Mouse (Mus musculus): Measurements from ENCODE around the gene Adamts4. TPM values are rescaled to one million over a fixed set of nuclear protein-coding genes. Genes with fewer than 3 reads are reported as not detected.

Gene Adamts4
- polyA plus RNA-seq, 1 experiment from 2014 or later: 6.1 TPM

DNA sequence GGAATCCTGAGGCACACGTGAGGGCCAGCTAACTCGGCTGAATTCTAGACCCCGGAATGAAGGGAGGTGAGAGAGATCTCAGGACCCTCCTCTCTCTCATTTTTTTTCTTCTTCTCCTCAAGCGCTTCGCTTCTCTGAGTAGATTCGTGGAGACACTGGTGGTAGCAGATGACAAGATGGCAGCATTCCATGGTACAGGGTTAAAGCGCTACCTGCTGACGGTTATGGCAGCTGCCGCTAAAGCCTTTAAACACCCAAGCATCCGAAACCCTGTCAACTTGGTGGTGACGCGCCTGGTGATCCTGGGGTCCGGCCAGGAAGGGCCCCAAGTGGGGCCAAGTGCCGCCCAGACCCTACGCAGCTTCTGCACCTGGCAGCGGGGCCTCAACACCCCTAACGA lies 2.2 kb downstream of the Adamts4 start:
- Histone ChIP-seq H3K4me1 (ENCODE audit: control insufficient read depth, insufficient read depth, low read length) (peaks cover 12% of the 10 kb centered on the region), H3K4me3 (ENCODE audit: low read depth, low read length) (peak overlapping the region; percentile 34; the same call in 1 of the 2 replicates)
- DNase-seq (ENCODE audit: low spot score): no peak

DNA sequence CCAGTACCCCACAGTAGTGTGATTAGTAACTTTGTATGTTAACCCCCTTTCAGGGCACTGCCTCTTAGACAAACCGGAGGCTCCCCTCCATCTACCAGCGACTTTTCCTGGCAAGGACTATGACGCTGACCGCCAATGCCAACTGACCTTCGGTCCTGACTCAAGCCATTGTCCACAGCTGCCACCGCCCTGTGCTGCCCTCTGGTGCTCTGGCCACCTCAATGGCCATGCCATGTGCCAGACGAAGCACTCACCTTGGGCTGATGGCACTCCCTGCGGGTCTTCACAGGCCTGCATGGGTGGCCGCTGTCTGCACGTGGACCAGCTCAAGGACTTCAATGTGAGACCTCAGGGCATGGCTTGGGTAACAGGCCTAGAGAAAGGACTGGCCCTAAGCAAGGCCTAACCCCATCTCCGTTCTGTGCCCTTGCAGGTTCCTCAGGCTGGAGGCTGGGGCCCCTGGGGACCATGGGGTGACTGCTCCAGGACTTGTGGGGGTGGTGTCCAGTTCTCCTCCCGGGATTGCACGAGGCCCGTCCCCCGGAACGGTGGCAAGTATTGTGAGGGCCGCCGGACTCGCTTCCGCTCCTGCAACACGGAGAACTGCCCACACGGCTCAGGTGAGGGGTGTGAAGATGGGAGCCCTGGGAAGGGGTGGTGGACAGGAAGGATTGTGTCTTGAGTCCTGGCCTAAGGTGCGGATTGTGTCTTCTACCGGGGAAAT lies 6.0 kb downstream of the Adamts4 start:
- Histone ChIP-seq H3K27ac (replicated peaks; ENCODE audit: low read depth, low read length) (no peak overlapping the region), H3K4me3 (ENCODE audit: low read depth, low read length) (no peak overlapping the region), H3K36me3 (replicated peaks; ENCODE audit: control insufficient read depth, insufficient read depth, low read depth, low read length) (no peaks in the 10 kb centered on the region; the same call in 1 of the 2 replicates), H3K9ac (replicated peaks; ENCODE audit: low read length) (no peak overlapping the region), H3K4me2 (ENCODE audit: low read depth, low read length) (no peak overlapping the region), H3K27me3 (ENCODE audit: control insufficient read depth, insufficient read depth, low read length) (no peaks in the 10 kb centered on the region), H3K9me3 (replicated peaks; ENCODE audit: control insufficient read depth, low read length) (no peaks in the 10 kb centered on the region), H3K4me1 (ENCODE audit: control insufficient read depth, insufficient read depth, low read length) (peaks cover 4% of the 10 kb centered on the region)
- 92% methylated on average over 24 of the region's 24 CpGs for WGBS
- ATAC-seq (replicated peaks; ENCODE audit: insufficient number of reproducible peaks, low FRiP score, low TSS enrichment, low read depth): no peak
- no peak for DNase-seq (ENCODE audit: low spot score)

More for the DNA sequence above, 2.2 kb downstream of the Adamts4 start:
- no peak; the same call in 1 of the 2 replicates for ATAC-seq (replicated peaks; ENCODE audit: insufficient number of reproducible peaks, low FRiP score, low TSS enrichment, low read depth)
- H3K27ac ChIP-seq (replicated peaks; ENCODE audit: low read depth, low read length): peak overlapping the region; percentile 77
- H3K36me3 ChIP-seq (replicated peaks; ENCODE audit: control insufficient read depth, insufficient read depth, low read depth, low read length): no peaks in the 10 kb centered on the region; the same call in 1 of the 2 replicates
- H3K27me3 ChIP-seq (ENCODE audit: control insufficient read depth, insufficient read depth, low read length): no peaks in the 10 kb centered on the region
- 39% methylated on average over 17 of the region's 17 CpGs for WGBS
- H3K4me2 ChIP-seq (ENCODE audit: low read depth, low read length): peak overlapping the region; percentile 79
- peak overlapping the region; percentile 60 for H3K9ac ChIP-seq (replicated peaks; ENCODE audit: low read length)
- H3K9me3 ChIP-seq (replicated peaks; ENCODE audit: control insufficient read depth, low read length): no peaks in the 10 kb centered on the region

DNA sequence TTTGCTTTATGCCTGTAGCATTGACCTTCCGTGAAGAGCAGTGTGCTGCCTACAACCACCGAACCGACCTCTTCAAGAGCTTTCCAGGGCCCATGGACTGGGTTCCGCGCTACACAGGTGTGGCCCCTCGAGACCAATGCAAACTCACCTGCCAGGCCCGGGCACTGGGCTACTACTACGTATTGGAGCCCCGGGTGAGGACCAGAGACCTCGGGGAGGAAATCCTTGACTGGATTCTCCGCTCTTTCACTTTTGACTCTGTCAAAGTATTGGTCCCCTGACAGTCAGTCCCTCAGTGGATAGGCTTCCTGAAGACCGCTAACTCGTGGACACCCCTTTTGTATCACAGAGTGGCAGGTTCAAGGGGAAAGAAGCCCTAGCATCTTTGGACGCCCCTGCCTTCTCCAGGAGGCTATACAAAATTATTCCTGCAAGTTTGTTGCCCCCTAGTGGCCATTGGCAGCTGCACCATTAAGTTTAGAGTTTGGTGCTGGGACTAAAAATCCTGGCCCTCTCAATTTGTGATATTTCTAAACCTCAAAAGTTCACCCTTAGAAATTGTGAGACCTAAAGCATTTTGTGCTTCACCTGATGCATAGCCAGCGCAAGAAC lies 6.8 kb downstream of the Adamts4 start:
- Histone ChIP-seq H3K27me3 (ENCODE audit: control insufficient read depth, insufficient read depth, low read length) (no peaks in the 10 kb centered on the region), H3K4me1 (ENCODE audit: control insufficient read depth, insufficient read depth, low read length) (no peaks in the 10 kb centered on the region; the same call in 1 of the 2 replicates), H3K4me2 (ENCODE audit: low read depth, low read length) (no peak overlapping the region), H3K9me3 (replicated peaks; ENCODE audit: control insufficient read depth, low read length) (no peaks in the 10 kb centered on the region), H3K27ac (replicated peaks; ENCODE audit: low read depth, low read length) (no peak overlapping the region), H3K9ac (replicated peaks; ENCODE audit: low read length) (no peak overlapping the region), H3K4me3 (ENCODE audit: low read depth, low read length) (no peak overlapping the region), H3K36me3 (replicated peaks; ENCODE audit: control insufficient read depth, insufficient read depth, low read depth, low read length) (no peaks in the 10 kb centered on the region; the same call in 1 of the 2 replicates)
- ATAC-seq (replicated peaks; ENCODE audit: insufficient number of reproducible peaks, low FRiP score, low TSS enrichment, low read depth): 0 out of 2 replicates have a peak, but pooled peaks have one; percentile 7
- peak; percentile 86 for DNase-seq (ENCODE audit: low spot score)
- WGBS: 70% methylated on average over 15 of the region's 15 CpGs

DNA sequence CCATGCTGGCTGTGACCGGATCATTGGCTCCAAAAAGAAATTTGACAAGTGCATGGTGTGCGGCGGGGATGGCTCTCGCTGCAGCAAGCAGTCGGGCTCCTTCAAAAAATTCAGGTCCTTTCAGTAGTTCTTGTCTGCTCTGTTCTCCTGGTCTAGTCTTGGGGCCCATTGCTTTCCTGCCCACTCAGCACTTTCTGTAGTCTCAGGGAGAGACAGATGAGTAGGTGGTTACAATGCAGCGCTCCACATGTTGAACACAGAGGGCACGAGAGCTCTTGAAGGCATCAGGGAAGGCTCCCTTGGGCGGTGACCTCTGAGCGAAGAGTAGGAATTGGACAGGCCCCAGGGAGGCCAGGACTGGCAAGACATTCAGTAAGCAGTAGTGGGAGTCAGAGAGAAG lies 7.6 kb downstream of the Adamts4 start:
- H3K36me3 ChIP-seq (replicated peaks; ENCODE audit: control insufficient read depth, insufficient read depth, low read depth, low read length): no peaks in the 10 kb centered on the region; the same call in 1 of the 2 replicates
- H3K9ac ChIP-seq (replicated peaks; ENCODE audit: low read length): no peak overlapping the region
- H3K4me3 ChIP-seq (ENCODE audit: low read depth, low read length): no peak overlapping the region
- no peak for ATAC-seq (replicated peaks; ENCODE audit: insufficient number of reproducible peaks, low FRiP score, low TSS enrichment, low read depth)
- DNase-seq (ENCODE audit: low spot score): no peak
- peaks cover 2% of the 10 kb centered on the region; the same call in 1 of the 2 replicates for H3K4me1 ChIP-seq (ENCODE audit: control insufficient read depth, insufficient read depth, low read length)
- no peaks in the 10 kb centered on the region for H3K9me3 ChIP-seq (replicated peaks; ENCODE audit: control insufficient read depth, low read length)
- no peaks in the 10 kb centered on the region for H3K27me3 ChIP-seq (ENCODE audit: control insufficient read depth, insufficient read depth, low read length)
- no peak overlapping the region for H3K27ac ChIP-seq (replicated peaks; ENCODE audit: low read depth, low read length)
- no peak overlapping the region for H3K4me2 ChIP-seq (ENCODE audit: low read depth, low read length)
- 89% methylated on average over 9 of the region's 9 CpGs for WGBS

DNA sequence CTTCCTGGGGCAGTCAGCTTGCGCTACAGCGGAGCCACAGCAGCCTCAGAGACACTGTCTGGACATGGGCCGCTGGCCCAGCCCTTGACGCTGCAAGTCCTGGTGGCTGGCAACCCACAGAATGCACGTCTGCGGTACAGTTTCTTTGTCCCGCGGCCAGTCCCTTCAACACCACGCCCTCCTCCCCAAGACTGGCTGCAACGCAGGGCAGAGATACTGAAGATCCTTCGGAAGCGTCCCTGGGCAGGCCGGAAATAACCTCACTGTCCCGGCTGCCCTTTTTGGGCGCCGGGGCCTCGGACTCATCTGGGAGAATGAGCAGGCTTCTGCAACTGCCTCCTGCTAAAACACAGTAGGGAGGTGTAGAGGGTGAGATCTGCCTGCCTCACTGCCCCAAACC lies 8.7 kb downstream of the Adamts4 start:
- Histone ChIP-seq H3K27ac (replicated peaks; ENCODE audit: low read depth, low read length) (no peak overlapping the region), H3K27me3 (ENCODE audit: control insufficient read depth, insufficient read depth, low read length) (no peaks in the 10 kb centered on the region), H3K4me1 (ENCODE audit: control insufficient read depth, insufficient read depth, low read length) (peaks cover 2% of the 10 kb centered on the region; the same call in 1 of the 2 replicates), H3K9me3 (replicated peaks; ENCODE audit: control insufficient read depth, low read length) (no peaks in the 10 kb centered on the region), H3K4me2 (ENCODE audit: low read depth, low read length) (no peak overlapping the region), H3K9ac (replicated peaks; ENCODE audit: low read length) (no peak overlapping the region), H3K36me3 (replicated peaks; ENCODE audit: control insufficient read depth, insufficient read depth, low read depth, low read length) (no peaks in the 10 kb centered on the region; the same call in 1 of the 2 replicates), H3K4me3 (ENCODE audit: low read depth, low read length) (no peak overlapping the region)
- no peak for DNase-seq (ENCODE audit: low spot score)
- ATAC-seq (replicated peaks; ENCODE audit: insufficient number of reproducible peaks, low FRiP score, low TSS enrichment, low read depth): no peak
- WGBS: 84% methylated on average over 17 of the region's 17 CpGs

DNA sequence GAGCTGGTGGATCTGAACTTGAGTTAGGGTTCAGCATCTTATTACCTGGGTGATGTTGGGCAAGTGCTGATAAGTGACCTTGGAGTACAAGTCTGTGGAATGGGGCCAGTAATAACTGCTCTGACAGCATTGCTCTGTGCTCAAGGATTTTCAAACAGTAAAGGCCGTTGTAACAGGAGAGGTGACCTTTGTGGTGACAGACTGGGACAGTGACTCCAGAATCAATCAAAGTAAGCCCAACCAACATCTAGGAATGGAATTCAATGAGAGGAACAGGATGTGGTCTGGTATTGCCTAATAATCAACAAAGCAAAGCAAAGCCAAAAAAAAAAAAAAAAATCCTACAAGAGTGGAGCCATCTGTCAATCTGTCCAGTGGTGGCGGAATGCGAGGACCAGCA lies 10.1 kb downstream of the Adamts4 start:
- Histone ChIP-seq H3K27me3 (ENCODE audit: control insufficient read depth, insufficient read depth, low read length) (no peaks in the 10 kb centered on the region), H3K36me3 (replicated peaks; ENCODE audit: control insufficient read depth, insufficient read depth, low read depth, low read length) (no peaks in the 10 kb centered on the region), H3K4me3 (ENCODE audit: low read depth, low read length) (no peak overlapping the region), H3K9me3 (replicated peaks; ENCODE audit: control insufficient read depth, low read length) (no peaks in the 10 kb centered on the region), H3K4me1 (ENCODE audit: control insufficient read depth, insufficient read depth, low read length) (peaks cover 2% of the 10 kb centered on the region; the same call in 1 of the 2 replicates), H3K27ac (replicated peaks; ENCODE audit: low read depth, low read length) (no peak overlapping the region), H3K4me2 (ENCODE audit: low read depth, low read length) (no peak overlapping the region), H3K9ac (replicated peaks; ENCODE audit: low read length) (no peak overlapping the region)
- WGBS: 81% methylated on average over 3 of the region's 3 CpGs
- no peak for DNase-seq (ENCODE audit: low spot score)
- ATAC-seq (replicated peaks; ENCODE audit: insufficient number of reproducible peaks, low FRiP score, low TSS enrichment, low read depth): no peak

DNA sequence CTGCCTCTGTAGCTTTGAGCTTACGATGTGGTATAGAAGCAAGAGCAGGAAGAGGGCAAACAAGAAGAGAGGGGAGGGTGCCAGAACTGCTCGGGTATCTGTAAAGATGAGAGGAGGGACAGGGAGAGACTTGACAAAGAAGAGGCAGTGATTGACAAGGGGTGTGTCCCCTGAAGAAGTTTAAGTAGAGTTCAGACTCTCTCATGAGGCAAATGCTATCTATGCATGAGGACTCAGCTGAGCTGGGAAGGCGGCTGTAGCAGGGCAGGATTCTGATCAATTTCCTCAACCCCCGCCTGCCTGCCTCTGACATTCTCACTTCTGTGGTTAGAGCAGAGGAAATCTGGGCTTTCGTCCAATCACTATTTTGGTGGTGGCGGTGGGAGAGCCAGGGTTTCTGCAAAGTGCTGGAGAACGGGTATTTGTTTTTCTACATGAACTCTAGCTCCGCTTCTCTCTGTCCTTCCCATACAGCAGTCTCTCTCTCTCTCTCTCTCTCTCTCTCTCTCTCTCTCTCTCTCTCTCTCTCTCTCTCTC lies 12.4 kb downstream of the Adamts4 start:
- Histone ChIP-seq H3K4me2 (ENCODE audit: low read depth, low read length) (peak overlapping the region; percentile 37), H3K27me3 (ENCODE audit: control insufficient read depth, insufficient read depth, low read length) (no peaks in the 10 kb centered on the region), H3K36me3 (replicated peaks; ENCODE audit: control insufficient read depth, insufficient read depth, low read depth, low read length) (no peaks in the 10 kb centered on the region), H3K9me3 (replicated peaks; ENCODE audit: control insufficient read depth, low read length) (no peaks in the 10 kb centered on the region), H3K4me3 (ENCODE audit: low read depth, low read length) (0 out of 2 replicates have a peak overlapping the region, but pooled peaks have one; percentile 12), H3K27ac (replicated peaks; ENCODE audit: low read depth, low read length) (peak overlapping the region; percentile 35), H3K9ac (replicated peaks; ENCODE audit: low read length) (peak overlapping the region; percentile 48), H3K4me1 (ENCODE audit: control insufficient read depth, insufficient read depth, low read length) (peaks cover 2% of the 10 kb centered on the region; the same call in 1 of the 2 replicates)
- DNase-seq (ENCODE audit: low spot score) (peak; percentile 46), ATAC-seq (replicated peaks; ENCODE audit: insufficient number of reproducible peaks, low FRiP score, low TSS enrichment, low read depth) (peak; percentile 46; the same call in 1 of the 2 replicates)
- WGBS: 4% methylated on average over 8 of the region's 8 CpGs
